Mouse (Mus musculus) urinary bladder, postnatal 10 days (tissue): ENCODE results near the gene Tmem132b.
"Not testable (repeated sequence)": the region's sequence is repeated elsewhere in the genome, so short reads cannot be mapped to it uniquely, and the experiment has no call there.

Experiments
- DNase-seq: peaks from one replicate; pipeline ENCODE4 v3.0.0; 2022; ENCODE audit warnings: low spot score

Tmem132b gene

GRCm38 (mm10) chr5:125531634-125532033, at the start of gene Tmem132b:
TSS of gene Tmem132b (plus strand) at chr5:125531774.
- no peak for DNase-seq

GRCm38 (mm10) chr5:125482474-125482873, 49.1 kb upstream of the Tmem132b start:
- no peak for DNase-seq

- DNase-seq = no peak
These were observed 47.6 kb upstream of the Tmem132b start for GRCm38 (mm10) chr5:125483712-125484611.

GRCm38 (mm10) chr5:125485031-125485778, 46.4 kb upstream of the Tmem132b start:
- no peak for DNase-seq

GRCm38 (mm10) chr5:125486088-125486487, 45.5 kb upstream of the Tmem132b start:
- DNase-seq = no peak

GRCm38 (mm10) chr5:125487375-125488115, 44.0 kb upstream of the Tmem132b start:
- DNase-seq = no peak

- no peak for DNase-seq
These were observed 43.5 kb upstream of the Tmem132b start for GRCm38 (mm10) chr5:125488116-125488455.

GRCm38 (mm10) chr5:125488953-125489352, 42.6 kb upstream of the Tmem132b start:
- not testable (repeated sequence) for DNase-seq

GRCm38 (mm10) chr5:125491107-125491506, 40.5 kb upstream of the Tmem132b start:
- DNase-seq = no peak

GRCm38 (mm10) chr5:125492379-125493092, 39.0 kb upstream of the Tmem132b start:
- no peak for DNase-seq

- no peak for DNase-seq
These were observed 38.5 kb upstream of the Tmem132b start for GRCm38 (mm10) chr5:125493093-125493423.

GRCm38 (mm10) chr5:125495655-125496054, 35.9 kb upstream of the Tmem132b start:
- no peak for DNase-seq

GRCm38 (mm10) chr5:125497821-125498600, 33.6 kb upstream of the Tmem132b start:
- DNase-seq = no peak

- DNase-seq = no peak
These were observed 30.1 kb upstream of the Tmem132b start for GRCm38 (mm10) chr5:125501505-125501904.

- DNase-seq = no peak
These were observed 29.4 kb upstream of the Tmem132b start for GRCm38 (mm10) chr5:125502186-125502585.

GRCm38 (mm10) chr5:125503628-125504027, 27.9 kb upstream of the Tmem132b start:
- no peak for DNase-seq

GRCm38 (mm10) chr5:125504692-125505091, 26.9 kb upstream of the Tmem132b start:
- DNase-seq = no peak

GRCm38 (mm10) chr5:125505968-125506367, 25.6 kb upstream of the Tmem132b start:
- DNase-seq = no peak

- DNase-seq = no peak
These were observed 24.0 kb upstream of the Tmem132b start for GRCm38 (mm10) chr5:125507582-125507981.

GRCm38 (mm10) chr5:125508006-125508405, 23.6 kb upstream of the Tmem132b start:
- no peak for DNase-seq

- DNase-seq = no peak
These were observed 22.0 kb upstream of the Tmem132b start for GRCm38 (mm10) chr5:125509541-125509940.
